Mouse (Mus musculus) kidney, embryonic 15.5 days (tissue): ENCODE data around the gene Ddit4. TPM values are rescaled to one million over a fixed set of nuclear protein-coding genes. Genes with fewer than 3 reads are reported as not detected.

Experiments used
- ATAC-seq: fragments of 200-750 bp; cut with Nextera tagmentation; replicated peaks from 2 replicates; pipeline ENCODE4 v1.8.0; 2017; ENCODE audit warnings: moderate TSS enrichment; ENCODE audit not compliant: low FRiP score
- H3K27ac ChIP-seq: fragments of 300-500 bp; sonication (generic); 2 replicates; pipeline ENCODE4 v1.5.1; 2015; ENCODE audit warnings: mild to moderate bottlenecking, inconsistent platforms
- H3K27me3 ChIP-seq: fragments of 300-500 bp; sonication (generic); 2 replicates; pipeline ENCODE4 v1.6.1; 2015; ENCODE audit warnings: inconsistent platforms
- H3K36me3 ChIP-seq: fragments of 300-500 bp; sonication (generic); 2 replicates; pipeline ENCODE4 v1.6.1; 2015; ENCODE audit warnings: inconsistent platforms
- H3K4me1 ChIP-seq: fragments of 300-500 bp; sonication (generic); 2 replicates; pipeline ENCODE4 v1.6.1; 2015; ENCODE audit warnings: inconsistent platforms
- H3K4me2 ChIP-seq: fragments of 300-500 bp; sonication (generic); 2 replicates; pipeline ENCODE4 v1.6.1; 2015; ENCODE audit warnings: moderate library complexity, mild to moderate bottlenecking, inconsistent platforms
- H3K4me3 ChIP-seq: fragments of 300-500 bp; sonication (generic); replicated peaks from 2 replicates; pipeline ENCODE4 v1.5.1; 2015; ENCODE audit warnings: mild to moderate bottlenecking, inconsistent platforms
- H3K9ac ChIP-seq: fragments of 300-500 bp; sonication (generic); 2 replicates; pipeline ENCODE4 v1.6.1; 2015; ENCODE audit warnings: mild to moderate bottlenecking, inconsistent platforms
- H3K9me3 ChIP-seq: fragments of 300-500 bp; sonication (generic); replicated peaks from 2 replicates; pipeline ENCODE4 v1.6.1; 2016; ENCODE audit warnings: inconsistent platforms
- WGBS: fragments of 180-500 bp; shearing (Covaris S2); methylation state at CpG from one replicate; pipeline ENCODE4 v1.1.7; 2015; ENCODE audit warnings: mixed read lengths; 5-methylcytosine and 5-hydroxymethylcytosine counted together
- polyA plus RNA-seq: library from polyadenylated mRNA; unstranded; fragments of >200 nt; fragmentation: Nextera tagmentation; extraction: Ambion mirVana; gene quantifications from 2 replicates; pipeline ENCODE4 v1.2.1, GENCODE M21; 2015

Ddit4 gene
- polyA plus RNA-seq, 1 experiment from 2014 or later = 36.3 TPM

GRCm38 (mm10) chr10:59953564-59954039 lies 2.0 kb upstream of the Ddit4 start:
- Histone ChIP-seq H3K27ac (no peak overlapping the region), H3K36me3 (no peaks in the 10 kb centered on the region; the same call in 1 of the 2 replicates), H3K9me3 (no peaks in the 10 kb centered on the region), H3K4me2 (0 out of 2 replicates have a peak overlapping the region, but pooled peaks have one; percentile 90), H3K4me3 (no peak overlapping the region), H3K4me1 (peaks cover 58% of the 10 kb centered on the region), H3K9ac (no peak overlapping the region), H3K27me3 (peaks cover 1% of the 10 kb centered on the region; the same call in 1 of the 2 replicates)
- no peak for ATAC-seq
- WGBS = 35% methylated on average over 7 of the region's 7 CpGs

- peak overlapping the region; percentile 83; the same call in 1 of the 2 replicates for H3K27ac ChIP-seq
- H3K4me1 ChIP-seq = peaks cover 58% of the 10 kb centered on the region
- H3K4me2 ChIP-seq = peak overlapping the region; percentile 90
- H3K9ac ChIP-seq = peak overlapping the region; percentile 57; the same call in 1 of the 2 replicates
- no peaks in the 10 kb centered on the region for H3K9me3 ChIP-seq
- no peak for ATAC-seq
- H3K27me3 ChIP-seq = no peaks in the 10 kb centered on the region
- no peaks in the 10 kb centered on the region; the same call in 1 of the 2 replicates for H3K36me3 ChIP-seq
- WGBS = 20% methylated on average over 16 of the region's 16 CpGs
- H3K4me3 ChIP-seq = peak overlapping the region; percentile 72
Observed at GRCm38 (mm10) chr10:59952781-59953563, 1.3 kb upstream of the Ddit4 start.

- H3K36me3 ChIP-seq = no peaks in the 10 kb centered on the region; the same call in 1 of the 2 replicates
- no peaks in the 10 kb centered on the region for H3K9me3 ChIP-seq
- no peaks in the 10 kb centered on the region for H3K27me3 ChIP-seq
- peak overlapping the region; percentile 90 for H3K4me2 ChIP-seq
- H3K9ac ChIP-seq = peak overlapping the region; percentile 57
- peak; percentile 20 for ATAC-seq
- H3K4me3 ChIP-seq = peak overlapping the region; percentile 72
- H3K27ac ChIP-seq = peak overlapping the region; percentile 83
- peaks cover 52% of the 10 kb centered on the region for H3K4me1 ChIP-seq
- 0% methylated on average over 31 of the region's 31 CpGs for WGBS
Observed at GRCm38 (mm10) chr10:59952152-59952780, 632 bp upstream of the Ddit4 start.

- Histone ChIP-seq H3K36me3 (no peaks in the 10 kb centered on the region; the same call in 1 of the 2 replicates), H3K9ac (peak overlapping the region; percentile 80), H3K4me2 (peak overlapping the region; percentile 90), H3K4me3 (peak overlapping the region; percentile 72), H3K4me1 (peaks cover 49% of the 10 kb centered on the region), H3K27ac (peak overlapping the region; percentile 91), H3K27me3 (no peaks in the 10 kb centered on the region), H3K9me3 (no peaks in the 10 kb centered on the region)
- ATAC-seq = peak; percentile 44
- under 1% methylated on average over 23 of the region's 23 CpGs for WGBS
Observed at GRCm38 (mm10) chr10:59950716-59951191, 880 bp downstream of the Ddit4 start.

- Histone ChIP-seq H3K4me1 (peaks cover 49% of the 10 kb centered on the region), H3K36me3 (no peaks in the 10 kb centered on the region; the same call in 1 of the 2 replicates), H3K9me3 (no peaks in the 10 kb centered on the region), H3K9ac (peak overlapping the region; percentile 80), H3K27me3 (no peaks in the 10 kb centered on the region), H3K27ac (peak overlapping the region; percentile 91), H3K4me2 (peak overlapping the region; percentile 90), H3K4me3 (peak overlapping the region; percentile 72)
- 39% methylated on average over 15 of the region's 15 CpGs for WGBS
- ATAC-seq = no peak
Observed at GRCm38 (mm10) chr10:59949783-59950605, 1.6 kb downstream of the Ddit4 start.

GRCm38 (mm10) chr10:59949255-59949648 lies 2.4 kb downstream of the Ddit4 start:
- H3K27me3 ChIP-seq = no peaks in the 10 kb centered on the region
- peak overlapping the region; percentile 90 for H3K4me2 ChIP-seq
- H3K9ac ChIP-seq = no peak overlapping the region
- 0 out of 2 replicates have a peak overlapping the region, but pooled peaks have one; percentile 5 for H3K4me3 ChIP-seq
- ATAC-seq = no peak
- 64% methylated on average over 1 of the region's 1 CpGs for WGBS
- H3K27ac ChIP-seq = peak overlapping the region; percentile 6; the same call in 1 of the 2 replicates
- peaks cover 49% of the 10 kb centered on the region for H3K4me1 ChIP-seq
- H3K9me3 ChIP-seq = no peaks in the 10 kb centered on the region
- no peaks in the 10 kb centered on the region; the same call in 1 of the 2 replicates for H3K36me3 ChIP-seq

GRCm38 (mm10) chr10:59948363-59949254 lies 3.0 kb downstream of the Ddit4 start:
- 36% methylated on average over 6 of the region's 6 CpGs for WGBS
- H3K9ac ChIP-seq = no peak overlapping the region
- peak overlapping the region; percentile 90; the same call in 1 of the 2 replicates for H3K4me2 ChIP-seq
- H3K4me1 ChIP-seq = peaks cover 50% of the 10 kb centered on the region
- no peaks in the 10 kb centered on the region; the same call in 1 of the 2 replicates for H3K36me3 ChIP-seq
- ATAC-seq = no peak
- H3K27ac ChIP-seq = peak overlapping the region; percentile 6
- H3K27me3 ChIP-seq = no peaks in the 10 kb centered on the region
- H3K4me3 ChIP-seq = no peak overlapping the region
- no peaks in the 10 kb centered on the region for H3K9me3 ChIP-seq

GRCm38 (mm10) chr10:59947296-59948073 lies 4.1 kb downstream of the Ddit4 start:
- ATAC-seq = no peak
- 58% methylated on average over 7 of the region's 7 CpGs for WGBS
- Histone ChIP-seq H3K9ac (no peak overlapping the region), H3K36me3 (no peaks in the 10 kb centered on the region; the same call in 1 of the 2 replicates), H3K9me3 (no peaks in the 10 kb centered on the region), H3K27ac (peak overlapping the region; percentile 6; the same call in 1 of the 2 replicates), H3K4me1 (peaks cover 51% of the 10 kb centered on the region), H3K27me3 (no peaks in the 10 kb centered on the region), H3K4me3 (no peak overlapping the region), H3K4me2 (no peak overlapping the region)

- Histone ChIP-seq H3K4me3 (no peak overlapping the region), H3K27me3 (no peaks in the 10 kb centered on the region), H3K4me1 (peaks cover 53% of the 10 kb centered on the region), H3K4me2 (no peak overlapping the region), H3K9me3 (no peaks in the 10 kb centered on the region), H3K9ac (no peak overlapping the region), H3K36me3 (no peaks in the 10 kb centered on the region; the same call in 1 of the 2 replicates), H3K27ac (no peak overlapping the region)
- WGBS = 87% methylated on average over 5 of the region's 5 CpGs
- ATAC-seq = no peak
Observed at GRCm38 (mm10) chr10:59946362-59946761, 5.3 kb downstream of the Ddit4 start.

GRCm38 (mm10) chr10:59945416-59945815 lies 6.2 kb downstream of the Ddit4 start:
- ATAC-seq = no peak
- no peaks in the 10 kb centered on the region for H3K9me3 ChIP-seq
- H3K27ac ChIP-seq = no peak overlapping the region
- no peaks in the 10 kb centered on the region for H3K27me3 ChIP-seq
- H3K36me3 ChIP-seq = no peaks in the 10 kb centered on the region; the same call in 1 of the 2 replicates
- 90% methylated on average over 3 of the region's 3 CpGs for WGBS
- H3K4me3 ChIP-seq = no peak overlapping the region
- peaks cover 45% of the 10 kb centered on the region for H3K4me1 ChIP-seq
- H3K9ac ChIP-seq = no peak overlapping the region
- no peak overlapping the region for H3K4me2 ChIP-seq
